Comparison of ENCODE assay signal across 15 mouse cellular contexts in genomic region chr2:105375261-105375660, GRCm38 (mm10).
"Had no signal": no experiment of that assay in that cellular context is flagged by ENCODE, and none has a peak within 500 bp of the region (broad histone marks: within the 10 kb centered on the region; RNA-seq: fewer than 3 reads in every experiment).

No protein-coding gene starts in this region.

- H3K27me3 ChIP-seq: stomach, embryonic 15.5 days had no signal

- H3K27ac ChIP-seq: kidney, embryonic 15.5 days; left cerebral cortex, adult 2 months; liver, embryonic 13.5 days; lung, embryonic 15.5 days; macrophage; midbrain, embryonic 12.5 days; neural tube, embryonic 13.5 days; stomach, embryonic 15.5 days had no signal

- H3K9ac ChIP-seq: kidney, embryonic 15.5 days; liver, embryonic 13.5 days; liver, postnatal 0 days; lung, embryonic 15.5 days; midbrain, embryonic 12.5 days; neural tube, embryonic 13.5 days; stomach, embryonic 15.5 days had no signal

- H3K4me2 ChIP-seq: kidney, embryonic 15.5 days; liver, embryonic 13.5 days; lung, embryonic 15.5 days; midbrain, embryonic 12.5 days; neural tube, embryonic 13.5 days; stomach, embryonic 15.5 days had no signal

- H3K36me3 ChIP-seq: kidney, embryonic 15.5 days; liver, embryonic 13.5 days; lung, embryonic 15.5 days; midbrain, embryonic 12.5 days; neural tube, embryonic 13.5 days; stomach, embryonic 15.5 days had no signal

- ATAC-seq: liver, postnatal 0 days; midbrain, embryonic 16.5 days had no signal

- H3K4me1 ChIP-seq: lung, embryonic 15.5 days; stomach, embryonic 15.5 days had no signal

- H3K4me3 ChIP-seq: kidney, embryonic 15.5 days; left cerebral cortex, adult 2 months; liver, embryonic 13.5 days; lung, embryonic 15.5 days; midbrain, embryonic 12.5 days; neural tube, embryonic 13.5 days; stomach, embryonic 15.5 days had no signal

- H3K9me3 ChIP-seq: kidney, embryonic 15.5 days; liver, embryonic 13.5 days; lung, embryonic 15.5 days; midbrain, embryonic 12.5 days; neural tube, embryonic 13.5 days; stomach, embryonic 15.5 days had no signal

- DNase-seq: kidney, postnatal 14 days; liver; liver, embryonic 13.5 days; liver, postnatal 0 days; lung, postnatal 14 days; right cerebral cortex, postnatal 14 days; thymus, postnatal 4 days had no signal
